Mouse (Mus musculus): Measurements from ENCODE around the gene Rad23a. TPM values are rescaled to one million over a fixed set of nuclear protein-coding genes. Genes with fewer than 3 reads are reported as not detected.

The Rad23a gene
- polyA plus RNA-seq, 1 experiment from 2014 or later = 122 TPM

GRCm38 (mm10) chr8:84872309-84872965, 32.0 kb upstream of the Rad23a start:
- Histone ChIP-seq H3K36me3 (ENCODE audit: control insufficient read depth, insufficient read depth, low read length) (peaks cover 9% of the 10 kb centered on the region), H3K27ac (ENCODE audit: low read length) (no peak overlapping the region), H3K4me3 (replicated peaks; ENCODE audit: low read length) (peak overlapping the region; percentile 57), H3K27me3 (ENCODE audit: control insufficient read depth, insufficient read depth, low read length) (no peaks in the 10 kb centered on the region), H3K9me3 (replicated peaks; ENCODE audit: control insufficient read depth, low read length) (no peaks in the 10 kb centered on the region), H3K4me2 (ENCODE audit: low read depth, low read length) (peak overlapping the region; percentile 100), H3K4me1 (ENCODE audit: control insufficient read depth, insufficient read depth, low read length) (peaks cover 14% of the 10 kb centered on the region), H3K9ac (ENCODE audit: low read length) (peak overlapping the region; percentile 71)
- peak; percentile 65; the same call in 1 of the 2 replicates for ATAC-seq (ENCODE audit: insufficient read depth, low FRiP score)
- 2% methylated on average over 54 of the region's 54 CpGs for WGBS

DNA sequence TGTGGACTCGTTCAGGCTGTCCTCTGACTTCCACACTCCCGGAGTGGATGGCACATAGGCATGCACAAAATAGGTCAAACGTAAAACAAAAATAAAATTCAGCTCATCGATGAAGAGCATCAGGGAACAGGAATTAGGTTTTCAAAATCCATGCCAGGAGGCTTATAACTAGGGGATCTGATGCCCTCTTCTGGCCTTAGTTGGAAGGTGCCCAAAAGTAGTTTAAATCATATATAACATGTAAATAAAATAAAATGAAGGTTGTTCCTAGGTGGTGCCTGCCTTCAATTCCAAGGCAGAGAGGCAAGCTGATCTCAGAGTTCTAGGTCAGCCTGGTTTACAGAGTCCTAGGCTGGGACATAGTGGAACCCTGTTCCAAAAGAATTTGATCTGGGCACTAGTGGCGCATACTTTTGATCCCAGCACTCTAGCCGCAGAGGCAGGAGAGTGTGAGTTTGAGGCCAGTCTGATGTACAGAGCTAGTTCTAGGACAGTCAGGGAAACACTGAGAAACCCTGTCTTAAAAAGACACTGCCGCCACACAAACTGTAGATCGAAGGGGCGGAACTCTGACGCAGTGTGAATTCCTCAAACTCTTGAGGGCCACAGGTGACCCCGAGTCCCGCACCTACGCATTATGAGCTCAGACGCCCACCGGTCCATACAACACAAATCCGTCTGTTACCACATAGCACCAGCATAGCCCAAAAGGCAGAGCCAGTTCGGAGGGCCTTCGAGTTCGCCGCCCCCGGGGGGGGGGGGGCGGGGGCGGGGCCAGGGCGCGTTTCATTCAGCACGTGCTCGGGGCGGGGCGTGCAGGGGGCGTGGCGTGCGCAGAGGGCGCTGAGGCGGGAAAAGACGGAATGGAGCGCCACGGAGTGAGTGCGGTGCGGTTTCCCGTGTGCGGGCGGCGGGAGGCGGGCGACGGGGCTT, 31.2 kb upstream of the Rad23a start, which contains the start of gene Syce2:
Gene Syce2, plus strand, starts transcription at position 736 of the 933 bp plus-strand sequence.
- no peaks in the 10 kb centered on the region for H3K9me3 ChIP-seq (replicated peaks; ENCODE audit: control insufficient read depth, low read length)
- peak within 1 kb of the TSS; percentile 100 for H3K4me2 ChIP-seq (ENCODE audit: low read depth, low read length)
- peak within 1 kb of the TSS; percentile 71 for H3K9ac ChIP-seq (ENCODE audit: low read length)
- no peaks in the 10 kb centered on the region for H3K27me3 ChIP-seq (ENCODE audit: control insufficient read depth, insufficient read depth, low read length)
- peak; percentile 76; the same call in 1 of the 2 replicates for ATAC-seq (ENCODE audit: insufficient read depth, low FRiP score)
- H3K4me1 ChIP-seq (ENCODE audit: control insufficient read depth, insufficient read depth, low read length) = peaks cover 14% of the 10 kb centered on the region
- peak within 1 kb of the TSS; percentile 57 for H3K4me3 ChIP-seq (replicated peaks; ENCODE audit: low read length)
- WGBS = 13% methylated on average over 42 of the region's 46 CpGs
- H3K36me3 ChIP-seq (ENCODE audit: control insufficient read depth, insufficient read depth, low read length) = peaks cover 11% of the 10 kb centered on the region
- H3K27ac ChIP-seq (ENCODE audit: low read length) = peak within 1 kb of the TSS; percentile 27; the same call in 1 of the 2 replicates

DNA sequence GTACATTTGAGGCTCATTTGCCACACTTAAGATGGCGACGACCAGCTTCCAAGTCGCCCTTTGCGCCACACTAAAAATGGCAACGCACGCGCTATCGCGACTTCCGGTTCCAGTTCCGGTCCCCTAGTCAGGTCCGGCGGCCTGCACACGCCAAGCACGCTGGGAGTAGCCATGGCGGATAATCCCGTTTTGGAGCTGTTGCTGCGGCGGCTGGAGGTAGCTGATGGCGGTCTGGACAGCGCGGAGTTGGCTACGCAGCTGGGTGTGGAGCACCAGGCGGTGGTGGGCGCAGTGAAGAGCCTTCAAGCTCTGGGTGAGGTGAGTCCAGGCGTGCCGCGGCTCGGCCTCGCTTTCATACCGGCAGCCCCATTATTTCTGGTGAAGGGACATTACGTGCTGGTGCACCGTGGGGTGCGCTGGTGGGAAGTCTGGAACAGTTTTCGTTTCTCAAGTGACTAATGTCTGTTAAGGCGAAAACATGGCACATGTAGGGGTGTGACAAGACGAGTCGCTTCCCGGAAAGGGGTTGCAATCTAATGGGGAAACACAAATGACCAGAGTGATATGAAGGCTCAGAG, 16.5 kb upstream of the Rad23a start, which contains the start of gene Farsa:
Gene Farsa, plus strand, starts transcription at position 126 of the 578 bp plus-strand sequence.
- WGBS = under 1% methylated on average over 39 of the region's 39 CpGs
- Histone ChIP-seq H3K27me3 (ENCODE audit: control insufficient read depth, insufficient read depth, low read length) (no peaks in the 10 kb centered on the region), H3K27ac (ENCODE audit: low read length) (peak within 1 kb of the TSS; percentile 69), H3K4me2 (ENCODE audit: low read depth, low read length) (peak within 1 kb of the TSS; percentile 83), H3K9ac (ENCODE audit: low read length) (peak within 1 kb of the TSS; percentile 93), H3K4me3 (replicated peaks; ENCODE audit: low read length) (peak within 1 kb of the TSS; percentile 76), H3K4me1 (ENCODE audit: control insufficient read depth, insufficient read depth, low read length) (peaks cover 10% of the 10 kb centered on the region), H3K9me3 (replicated peaks; ENCODE audit: control insufficient read depth, low read length) (no peaks in the 10 kb centered on the region), H3K36me3 (ENCODE audit: control insufficient read depth, insufficient read depth, low read length) (peaks cover 10% of the 10 kb centered on the region)
- ATAC-seq (ENCODE audit: insufficient read depth, low FRiP score) = peak; percentile 94

DNA sequence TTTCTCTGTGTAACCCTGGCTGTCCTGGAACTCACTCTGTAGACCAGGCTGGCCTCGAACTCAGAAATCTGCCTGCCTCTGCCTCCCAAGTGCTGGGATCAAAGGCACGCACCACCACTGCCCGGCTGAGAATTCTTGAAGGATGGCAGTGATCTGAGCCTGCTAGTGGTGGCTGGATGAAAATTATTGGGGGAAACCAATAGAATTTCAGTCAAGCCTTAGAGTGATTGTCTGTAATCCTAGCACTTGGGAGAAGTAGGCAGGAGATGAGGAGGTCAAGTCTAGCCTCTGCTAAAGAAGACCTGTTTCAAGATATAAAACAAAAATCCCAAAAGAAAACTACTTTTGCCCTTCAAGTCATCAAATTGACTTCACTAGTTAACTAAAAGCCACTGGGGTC, 16.0 kb upstream of the Rad23a start:
- Histone ChIP-seq H3K4me1 (ENCODE audit: control insufficient read depth, insufficient read depth, low read length) (peaks cover 10% of the 10 kb centered on the region), H3K4me3 (replicated peaks; ENCODE audit: low read length) (peak overlapping the region; percentile 76; the same call in 1 of the 2 replicates), H3K9ac (ENCODE audit: low read length) (no peak overlapping the region), H3K4me2 (ENCODE audit: low read depth, low read length) (no peak overlapping the region), H3K27ac (ENCODE audit: low read length) (no peak overlapping the region), H3K36me3 (ENCODE audit: control insufficient read depth, insufficient read depth, low read length) (peaks cover 6% of the 10 kb centered on the region), H3K27me3 (ENCODE audit: control insufficient read depth, insufficient read depth, low read length) (no peaks in the 10 kb centered on the region), H3K9me3 (replicated peaks; ENCODE audit: control insufficient read depth, low read length) (no peaks in the 10 kb centered on the region)
- no peak for ATAC-seq (ENCODE audit: insufficient read depth, low FRiP score)
- WGBS = 93% methylated on average over 3 of the region's 3 CpGs

DNA sequence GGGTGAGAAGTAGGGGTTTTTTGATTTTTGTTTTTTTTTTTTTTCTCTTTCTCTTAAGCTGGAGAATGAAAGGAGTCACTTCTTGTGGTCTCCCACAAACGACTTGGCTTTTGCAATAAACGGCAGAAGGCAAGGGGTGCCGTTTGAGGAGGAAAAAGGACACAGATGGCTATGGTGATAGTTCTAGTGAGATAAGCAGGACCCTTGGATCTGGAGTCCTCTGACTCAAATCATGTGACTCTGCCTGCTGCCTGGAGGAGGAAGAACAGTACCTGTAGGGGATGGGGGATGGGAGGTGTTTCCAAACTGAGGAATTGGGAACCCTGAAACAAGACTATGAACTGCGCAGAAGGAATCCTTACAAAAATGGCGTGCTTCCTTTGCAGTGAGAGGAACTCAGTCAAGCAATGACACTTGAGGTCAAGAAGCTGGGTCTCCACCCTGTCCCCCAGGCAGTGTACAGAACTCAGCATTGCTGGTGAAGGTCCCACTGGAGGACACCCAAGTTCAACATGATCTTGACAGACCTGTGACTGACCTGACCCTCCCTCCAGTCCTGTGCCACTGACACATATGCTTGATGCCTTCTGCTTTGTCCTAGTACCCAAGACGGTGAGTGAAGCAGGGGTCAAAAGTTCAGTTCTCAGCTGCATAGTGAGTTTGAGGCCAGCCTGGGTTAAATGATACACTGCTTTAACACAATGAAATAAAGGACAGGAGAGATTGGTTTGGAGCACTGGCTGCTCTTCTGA, 7.4 kb upstream of the Rad23a start:
- ATAC-seq (ENCODE audit: insufficient read depth, low FRiP score) = no peak
- Histone ChIP-seq H3K27me3 (ENCODE audit: control insufficient read depth, insufficient read depth, low read length) (no peaks in the 10 kb centered on the region), H3K9ac (ENCODE audit: low read length) (peak overlapping the region; percentile 79), H3K9me3 (replicated peaks; ENCODE audit: control insufficient read depth, low read length) (no peaks in the 10 kb centered on the region), H3K36me3 (ENCODE audit: control insufficient read depth, insufficient read depth, low read length) (peaks cover 25% of the 10 kb centered on the region; the same call in 1 of the 2 replicates), H3K4me2 (ENCODE audit: low read depth, low read length) (peak overlapping the region; percentile 80), H3K4me1 (ENCODE audit: control insufficient read depth, insufficient read depth, low read length) (peaks cover 22% of the 10 kb centered on the region), H3K4me3 (replicated peaks; ENCODE audit: low read length) (peak overlapping the region; percentile 94), H3K27ac (ENCODE audit: low read length) (peak overlapping the region; percentile 88)
- WGBS = 39% methylated on average over 6 of the region's 6 CpGs

DNA sequence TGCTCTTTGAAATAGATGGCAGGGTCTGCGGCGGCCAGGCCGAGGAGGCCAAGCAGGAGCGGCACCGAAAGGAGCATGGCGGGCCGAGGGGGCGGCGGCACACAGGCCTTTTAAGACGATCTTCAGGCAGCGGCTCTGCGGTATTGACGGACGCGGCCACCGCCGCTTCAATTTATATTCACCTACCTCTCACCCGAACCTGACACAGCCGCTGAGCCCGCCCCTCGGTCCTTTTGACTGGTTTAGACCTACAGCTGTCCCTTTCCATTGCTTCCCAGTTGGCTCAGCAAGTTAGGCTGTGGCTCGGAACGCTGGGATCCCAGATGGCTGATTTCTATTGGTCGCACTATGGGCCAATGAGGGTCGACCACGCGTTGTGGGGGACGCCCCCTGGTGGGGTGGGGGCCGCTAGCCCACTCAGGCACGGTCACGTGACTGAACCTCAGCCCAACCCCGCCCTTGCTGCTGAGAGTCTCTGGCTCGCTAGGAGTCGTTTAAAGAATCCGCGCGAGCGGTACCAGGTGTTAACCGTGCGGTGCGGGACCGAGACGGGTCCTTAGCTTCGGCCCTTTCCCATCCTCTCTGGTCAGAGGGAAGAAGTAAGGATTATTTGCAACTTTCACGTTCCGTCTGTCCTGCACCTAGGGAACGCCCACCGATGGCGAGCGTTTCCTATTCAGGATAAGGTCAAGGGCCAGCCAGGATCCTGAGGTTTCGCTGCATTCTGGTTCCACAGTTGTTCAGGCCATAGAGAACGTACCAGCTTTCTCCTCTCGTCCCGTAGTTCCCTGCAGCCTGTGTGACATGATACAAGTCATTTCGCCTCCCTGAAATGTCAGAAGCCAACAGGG, 6.5 kb upstream of the Rad23a start, which contains the start of gene Calr:
Gene Calr, minus strand, starts transcription at position 213 of the 851 bp plus-strand sequence.
- Histone ChIP-seq H3K9me3 (replicated peaks; ENCODE audit: control insufficient read depth, low read length) (no peaks in the 10 kb centered on the region), H3K4me1 (ENCODE audit: control insufficient read depth, insufficient read depth, low read length) (peaks cover 22% of the 10 kb centered on the region), H3K4me2 (ENCODE audit: low read depth, low read length) (peak within 1 kb of the TSS; percentile 80), H3K9ac (ENCODE audit: low read length) (peak within 1 kb of the TSS; percentile 90), H3K36me3 (ENCODE audit: control insufficient read depth, insufficient read depth, low read length) (peaks cover 32% of the 10 kb centered on the region; the same call in 1 of the 2 replicates), H3K27ac (ENCODE audit: low read length) (peak within 1 kb of the TSS; percentile 91), H3K4me3 (replicated peaks; ENCODE audit: low read length) (peak within 1 kb of the TSS; percentile 94), H3K27me3 (ENCODE audit: control insufficient read depth, insufficient read depth, low read length) (no peaks in the 10 kb centered on the region)
- WGBS = under 1% methylated on average over 55 of the region's 55 CpGs
- peak; percentile 100 for ATAC-seq (ENCODE audit: insufficient read depth, low FRiP score)

GRCm38 (mm10) chr8:84846094-84846721, 5.7 kb upstream of the Rad23a start:
- WGBS = under 1% methylated on average over 30 of the region's 30 CpGs
- peak overlapping the region; percentile 94 for H3K4me3 ChIP-seq (replicated peaks; ENCODE audit: low read length)
- peak overlapping the region; percentile 90 for H3K9ac ChIP-seq (ENCODE audit: low read length)
- H3K27me3 ChIP-seq (ENCODE audit: control insufficient read depth, insufficient read depth, low read length) = no peaks in the 10 kb centered on the region
- peak overlapping the region; percentile 70 for H3K4me2 ChIP-seq (ENCODE audit: low read depth, low read length)
- H3K4me1 ChIP-seq (ENCODE audit: control insufficient read depth, insufficient read depth, low read length) = peaks cover 22% of the 10 kb centered on the region
- no peaks in the 10 kb centered on the region for H3K9me3 ChIP-seq (replicated peaks; ENCODE audit: control insufficient read depth, low read length)
- ATAC-seq (ENCODE audit: insufficient read depth, low FRiP score) = peak; percentile 3; the same call in 1 of the 2 replicates
- peak overlapping the region; percentile 91 for H3K27ac ChIP-seq (ENCODE audit: low read length)
- peaks cover 39% of the 10 kb centered on the region for H3K36me3 ChIP-seq (ENCODE audit: control insufficient read depth, insufficient read depth, low read length)
